Mouse (Mus musculus): ENCODE data around the gene Fbxo47.

- TF ChIP-seq CTCF (IDR thresholded peaks at IDR 0.05) (no peak), EP300 (IDR thresholded peaks at IDR 0.05) (no peak)
Measured at GRCm38 (mm10) chr11:97818571-97818970, 65.4 kb downstream of the Fbxo47 start.

Data from lung, postnatal 0 days (tissue).